Mouse (Mus musculus) heart, adult 2 months (tissue): ENCODE data around the gene Dhrs3. TPM values are rescaled to one million over a fixed set of nuclear protein-coding genes. Genes with fewer than 3 reads are reported as not detected.
A peak's percentile ranks its signal among the peaks of the same experiment; 100 is the strongest.

Experiments used
- DNase-seq, 2 experiments: peaks; one replicate each; pipeline ENCODE4 v3.0.0; 2021
- H3K27ac ChIP-seq: fragments of 200-600 bp; 2 replicates; pipeline ENCODE4 v1.8.1; 2022
- H3K27me3 ChIP-seq: fragments of 200-500 bp; 2 replicates; pipeline ENCODE4 v1.6.1; 2012; ENCODE audit warnings: mild to moderate bottlenecking, low read length, inconsistent platforms, mixed read lengths; ENCODE audit not compliant: control insufficient read depth, insufficient read depth
- H3K36me3 ChIP-seq: fragments of 200-500 bp; 2 replicates; pipeline ENCODE4 v1.6.1; 2012; ENCODE audit warnings: low read length, inconsistent platforms; ENCODE audit not compliant: control insufficient read depth, insufficient read depth
- H3K4me1 ChIP-seq: fragments of 200-500 bp; 2 replicates; pipeline ENCODE4 v1.6.1; 2011; ENCODE audit warnings: low read length; ENCODE audit not compliant: control insufficient read depth, insufficient read depth
- H3K4me3 ChIP-seq: fragments of 200-600 bp; 2 replicates; pipeline ENCODE4 v1.8.1; 2022
- H3K79me2 ChIP-seq: fragments of 200-500 bp; replicated peaks from 2 replicates; pipeline ENCODE4 v1.6.1; 2012; ENCODE audit warnings: mild to moderate bottlenecking, inconsistent platforms, low read length, moderate library complexity, mixed read lengths; ENCODE audit not compliant: control insufficient read depth, insufficient read depth
- H3K9ac ChIP-seq: fragments of 200-500 bp; 2 replicates; pipeline ENCODE4 v1.6.1; 2012; ENCODE audit warnings: low read depth, mild to moderate bottlenecking, control low read depth, inconsistent platforms, low read length, mixed read lengths
- CTCF ChIP-seq: fragments of 200-600 bp; IDR thresholded peaks from 2 replicates; pipeline ENCODE4 v1.8.1; 2022; ENCODE audit warnings: antibody characterized with exemption, mild to moderate bottlenecking, moderate library complexity
- EP300 ChIP-seq: fragments of 200-500 bp; IDR thresholded peaks from 2 replicates; pipeline ENCODE4 v1.6.1; 2011; ENCODE audit warnings: low read depth, low read length, control low read depth; ENCODE audit not compliant: insufficient read depth
- POLR2A ChIP-seq: fragments of 200-500 bp; IDR thresholded peaks from 2 replicates; pipeline ENCODE4 v1.6.1; 2011; ENCODE audit warnings: mild to moderate bottlenecking, low read depth, low read length, control low read depth; ENCODE audit not compliant: insufficient read depth
- WGBS: fragments of 180-500 bp; shearing (Covaris S2); methylation state at CpG from one replicate; pipeline ENCODE4 v1.1.7; 2018; 5-methylcytosine and 5-hydroxymethylcytosine counted together
- intact Hi-C: fragments of 180-260 bp; cut with DNase I; formaldehyde crosslinking; loops from one replicate; pipeline ENCODE4 v1.15.1; 2025
- polyA plus RNA-seq: library from polyadenylated mRNA; depleted of rRNA; stranded (reverse); fragments of >200 nt; gene quantifications from 2 replicates; pipeline ENCODE4 v1.2.3, GENCODE M21; 2012
- total RNA-seq, 2 experiments: library from RNA; stranded (reverse); gene quantifications; 2 replicates each; pipeline ENCODE4 v1.2.3; 2021

Dhrs3 gene
- total and polyA plus RNA-seq, 3 experiments, result 113 to 143 (median 139) TPM

DNA sequence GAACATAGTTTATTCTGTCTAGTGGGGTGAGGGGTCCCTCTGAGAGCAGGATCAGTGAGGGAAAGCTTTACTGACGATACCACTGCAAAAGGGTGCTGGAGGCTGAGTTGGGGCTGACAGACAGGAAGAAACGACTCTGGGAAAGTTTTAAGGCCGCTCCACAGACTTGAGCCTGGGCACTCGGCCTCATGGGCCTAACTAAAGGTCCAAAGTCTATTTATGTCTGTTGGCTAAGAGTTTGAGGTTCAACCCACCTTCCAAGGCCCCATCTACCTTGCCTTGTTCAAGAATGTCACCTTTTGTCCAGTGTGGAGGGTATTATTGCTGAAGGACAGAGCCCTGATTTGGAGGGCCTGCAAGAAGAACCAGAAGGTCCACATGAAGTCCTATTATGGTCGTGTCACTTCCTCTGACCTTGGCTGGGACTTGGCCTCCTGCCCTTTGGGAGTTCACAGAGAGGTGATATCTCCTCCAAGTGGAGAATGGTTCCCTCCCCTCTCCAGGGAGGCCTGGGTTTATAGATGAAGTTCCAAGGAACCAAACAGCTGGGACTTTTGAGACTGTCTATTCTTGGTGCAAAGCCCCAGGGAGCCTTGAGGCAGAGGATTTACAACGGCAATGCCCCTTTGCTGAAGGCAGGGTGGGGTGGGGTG lies 55.2 kb downstream of the Dhrs3 start:
- 17% methylated on average over 6 of the region's 6 CpGs for WGBS
- intact Hi-C loops, result loop anchor here (1.0 to 2.0 kb wide), 4 partner anchors 17 to 56 kb away; partner anchors contain the start of gene Dhrs3

DNA sequence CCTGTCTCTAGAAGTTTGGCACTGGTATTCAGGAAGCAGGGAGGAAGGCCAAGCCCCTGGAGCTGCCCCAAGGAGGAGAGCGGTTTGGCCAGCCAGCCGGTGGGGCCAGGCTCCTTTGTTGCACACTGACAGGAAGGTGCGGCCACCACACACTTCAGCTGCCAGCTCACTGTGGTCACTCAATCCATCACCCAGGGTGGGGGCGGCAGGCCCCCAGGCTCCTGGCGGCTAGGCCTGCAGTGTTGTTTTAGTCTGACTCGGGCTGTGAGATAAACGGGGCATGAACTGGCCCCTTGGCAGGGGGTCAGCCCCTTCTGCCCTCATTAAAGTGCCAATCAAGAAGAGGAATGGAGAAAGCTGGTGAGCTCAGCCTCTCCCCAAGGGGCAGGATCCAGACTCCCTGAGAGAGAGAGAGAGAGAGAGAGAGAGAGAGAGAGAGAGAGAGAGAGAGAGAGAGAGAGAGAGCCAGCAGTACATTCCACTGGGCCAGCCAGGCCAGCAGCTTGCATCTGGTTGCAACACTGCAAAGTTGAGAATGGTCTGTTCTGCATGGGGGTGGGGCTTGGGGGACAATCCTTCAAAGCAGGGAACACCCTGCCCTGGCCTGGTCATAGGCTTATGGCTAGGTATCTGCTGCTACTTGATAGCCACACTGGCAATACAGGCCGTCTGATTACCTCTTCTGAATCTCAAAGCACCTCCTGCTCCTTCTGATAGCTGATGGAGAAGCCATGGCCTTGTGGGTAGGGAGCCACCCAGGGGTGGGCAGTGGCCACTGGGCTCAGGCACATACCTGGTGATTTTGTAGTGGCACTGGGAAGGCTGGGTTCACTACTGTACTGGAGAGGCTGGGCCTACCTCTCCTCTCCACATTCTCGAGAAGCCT lies 57.1 kb downstream of the Dhrs3 start:
- H3K79me2 ChIP-seq, result no peaks in the 10 kb centered on the region
- peak overlapping the region; percentile 89 for H3K27ac ChIP-seq
- H3K4me1 ChIP-seq, result peaks cover 28% of the 10 kb centered on the region
- H3K36me3 ChIP-seq, result peaks cover 10% of the 10 kb centered on the region
- no peak overlapping the region for H3K4me3 ChIP-seq
- WGBS, result 18% methylated on average over 9 of the region's 9 CpGs
- TF ChIP-seq POLR2A (no peak), CTCF (0 out of 2 replicates have a peak, but pooled peaks have one; percentile 2), EP300 (peak; percentile 74; the same call in 1 of the 2 replicates)
- H3K9ac ChIP-seq, result peak overlapping the region; percentile 41
- no peaks in the 10 kb centered on the region for H3K27me3 ChIP-seq
- DNase-seq, result peak; percentile 81 to 86
- intact Hi-C loops, result loop anchor here (2.0 kb wide), 2 partner anchors 29 to 45 kb away; no protein-coding TSS in a partner anchor

More for the DNA sequence above, 55.2 kb downstream of the Dhrs3 start:
- Histone ChIP-seq H3K9ac (no peak overlapping the region; the same call in 1 of the 2 replicates), H3K4me1 (peaks cover 27% of the 10 kb centered on the region), H3K36me3 (peaks cover 10% of the 10 kb centered on the region), H3K27ac (peak overlapping the region; percentile 89), H3K4me3 (no peak overlapping the region), H3K79me2 (no peaks in the 10 kb centered on the region), H3K27me3 (no peaks in the 10 kb centered on the region)
- peak; percentile 88 to 92 for DNase-seq
- 0 out of 2 replicates have a peak, but pooled peaks have one; percentile 22 for TF ChIP-seq POLR2A
- peak; percentile 27 for TF ChIP-seq CTCF
- TF ChIP-seq EP300, result peak; percentile 69; the same call in 1 of the 2 replicates

DNA sequence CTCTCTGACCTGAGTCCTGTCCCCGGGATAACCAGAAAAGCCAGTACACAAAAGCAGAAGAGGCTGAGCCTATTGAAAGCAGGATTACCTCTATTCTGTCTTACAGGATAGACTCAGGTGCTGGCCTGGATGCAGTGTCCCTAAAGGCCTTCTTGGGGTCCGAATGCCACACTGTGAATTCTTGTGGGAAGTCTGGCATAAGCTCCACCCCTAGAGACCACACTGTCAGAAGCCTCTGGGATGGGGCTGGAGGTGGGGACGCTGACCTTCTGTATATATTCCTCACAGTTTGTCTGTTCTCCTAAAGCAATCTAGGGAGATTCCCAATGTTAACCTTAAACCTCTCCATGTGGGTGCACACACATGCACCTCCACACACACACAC lies 57.7 kb downstream of the Dhrs3 start:
- TF ChIP-seq CTCF (no peak), POLR2A (no peak)
- WGBS, result 80% methylated on average over 3 of the region's 3 CpGs
- Histone ChIP-seq H3K4me1 (peaks cover 28% of the 10 kb centered on the region), H3K79me2 (no peaks in the 10 kb centered on the region), H3K27me3 (no peaks in the 10 kb centered on the region), H3K4me3 (no peak overlapping the region), H3K36me3 (peaks cover 10% of the 10 kb centered on the region), H3K27ac (peak overlapping the region; percentile 89), H3K9ac (peak overlapping the region; percentile 15; the same call in 1 of the 2 replicates)
- DNase-seq, result no peak
- intact Hi-C loops, result no loop called here

DNA sequence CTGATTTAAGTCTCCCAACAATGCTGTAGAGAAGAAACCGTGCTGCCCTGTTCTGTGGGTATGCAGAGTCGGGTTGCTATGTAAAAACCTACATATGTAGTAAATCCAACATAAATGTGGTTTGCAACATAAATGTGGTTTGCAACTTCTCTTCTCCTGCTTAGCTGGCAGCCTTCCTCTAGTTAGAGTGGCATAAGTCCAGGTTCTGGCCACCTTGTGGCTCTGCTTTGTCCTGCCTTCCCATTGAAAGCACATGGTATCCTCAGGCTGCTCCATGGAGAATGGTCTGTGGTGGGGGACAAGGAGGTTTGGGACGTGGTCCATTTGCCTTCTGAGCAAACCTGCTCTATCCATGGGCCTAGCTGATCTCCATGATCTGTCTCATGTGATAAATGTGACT lies 58.3 kb downstream of the Dhrs3 start:
- no peak for DNase-seq
- Histone ChIP-seq H3K79me2 (no peaks in the 10 kb centered on the region), H3K9ac (no peak overlapping the region), H3K27me3 (no peaks in the 10 kb centered on the region), H3K4me3 (no peak overlapping the region), H3K4me1 (peaks cover 28% of the 10 kb centered on the region), H3K36me3 (peaks cover 10% of the 10 kb centered on the region), H3K27ac (peak overlapping the region; percentile 89)
- TF ChIP-seq EP300, result no peak
- TF ChIP-seq POLR2A, result no peak
- TF ChIP-seq CTCF, result peak; percentile 58
- WGBS, result 97% methylated on average over 3 of the region's 3 CpGs
- intact Hi-C loops, result no loop called here

DNA sequence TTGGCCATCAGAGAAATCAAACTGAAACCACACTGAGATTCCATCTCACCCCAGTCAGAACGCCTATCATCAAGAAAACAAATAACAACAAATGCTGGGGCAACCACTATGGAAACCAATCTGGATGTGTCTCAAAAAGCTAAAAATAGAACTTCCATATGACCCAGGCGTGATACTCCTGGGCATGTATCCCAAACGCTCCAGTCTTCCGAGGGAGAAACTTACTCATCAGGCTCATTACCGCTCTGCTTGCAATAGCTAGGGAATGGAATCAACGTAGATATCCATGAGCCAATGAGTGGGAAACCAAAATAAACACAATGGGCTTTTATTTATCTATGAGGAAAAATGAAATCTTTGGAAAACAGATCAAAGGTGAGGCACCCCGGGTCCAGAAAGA lies 59.2 kb downstream of the Dhrs3 start:
- H3K27ac ChIP-seq, result peak overlapping the region; percentile 86
- H3K4me1 ChIP-seq, result peaks cover 28% of the 10 kb centered on the region
- WGBS, result 24% methylated on average over 7 of the region's 7 CpGs
- TF ChIP-seq CTCF (no peak), EP300 (peak; percentile 52; the same call in 1 of the 2 replicates)
- DNase-seq, result peak in 1 of 2 experiments; percentile 68
- intact Hi-C loops, result no loop called here
- H3K4me3 ChIP-seq, result no peak overlapping the region
- peaks cover 10% of the 10 kb centered on the region for H3K36me3 ChIP-seq
- no peaks in the 10 kb centered on the region for H3K27me3 ChIP-seq
- H3K9ac ChIP-seq, result no peak overlapping the region
- no peaks in the 10 kb centered on the region for H3K79me2 ChIP-seq
